Mouse (Mus musculus) liver, embryonic 14.5 days (tissue): ENCODE data around the gene Kcnip3.

ENCODE experiments used
- CTCF ChIP-seq: IDR thresholded peaks from 2 replicates; pipeline ENCODE4 v1.5.1; 2016; ENCODE audit warnings: antibody characterized with exemption, low read depth, control low read depth
- EP300 ChIP-seq: IDR thresholded peaks from 2 replicates; pipeline ENCODE4 v1.6.1; 2016; ENCODE audit warnings: antibody characterized with exemption, low read depth

DNA sequence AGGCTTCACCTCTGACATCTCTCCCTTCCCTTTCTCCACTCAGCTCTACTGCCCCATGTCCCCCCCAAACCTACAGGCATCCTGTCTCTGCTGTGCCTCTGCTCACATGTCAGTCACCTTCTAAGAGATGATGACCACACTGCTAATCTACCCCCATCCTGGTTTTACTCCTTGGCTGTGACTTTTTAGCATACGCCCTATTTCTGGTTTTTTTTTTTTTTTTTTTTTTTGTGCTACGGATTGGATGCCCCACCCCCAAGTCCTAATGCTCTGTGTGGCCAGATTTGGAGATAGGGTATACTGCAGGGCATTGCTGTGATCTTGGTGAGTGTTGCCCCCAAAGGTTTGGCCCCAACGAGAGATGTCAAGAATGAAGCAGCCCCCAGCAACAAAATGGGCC is 49.6 kb downstream of the Kcnip3 start:
- TF ChIP-seq CTCF (no peak), EP300 (no peak)
